Mouse (Mus musculus) gastrocnemius, adult 18-20 months (tissue): ENCODE data around the gene Cabp2. TPM values are rescaled to one million over a fixed set of nuclear protein-coding genes. Genes with fewer than 3 reads are reported as not detected.
A peak's percentile ranks its signal among the peaks of the same experiment; 100 is the strongest.
"Not testable (repeated sequence)": the region's sequence is repeated elsewhere in the genome, so short reads cannot be mapped to it uniquely, and the experiment has no call there.

Experiments
- DNase-seq: peaks from one replicate; pipeline ENCODE4 v3.0.0; 2021; ENCODE audit warnings: low spot score
- total RNA-seq, 2 experiments: library from RNA; stranded (reverse); gene quantifications; 2 replicates each; pipeline ENCODE4 v1.2.3; 2021

The Cabp2 gene
- total RNA-seq, 2 experiments from 2014 or later, result not detected

- no peak for DNase-seq
Measured at GRCm38 (mm10) chr19:4100718-4101261, 19.4 kb downstream of the Cabp2 start.

DNA sequence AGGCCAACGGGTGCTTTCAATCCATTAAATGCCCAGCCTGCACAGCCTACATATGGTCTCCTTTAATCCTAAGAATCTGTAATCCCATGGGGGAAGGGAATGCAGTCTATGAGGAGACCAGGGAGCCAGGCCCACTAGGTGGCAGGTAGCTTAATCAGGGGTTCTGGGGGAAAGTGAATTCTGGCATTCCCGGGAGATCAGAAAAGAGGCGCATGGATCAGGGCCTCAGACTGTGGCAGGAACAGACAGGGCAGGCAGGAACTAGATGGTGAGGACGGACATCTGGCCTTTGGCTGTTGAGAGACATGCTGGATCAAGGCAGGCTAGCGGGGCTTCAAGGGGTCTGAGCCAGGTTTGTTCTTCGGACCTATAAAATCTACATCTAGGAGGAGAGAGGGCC lies 20.1 kb downstream of the Cabp2 start:
- no peak for DNase-seq

DNA sequence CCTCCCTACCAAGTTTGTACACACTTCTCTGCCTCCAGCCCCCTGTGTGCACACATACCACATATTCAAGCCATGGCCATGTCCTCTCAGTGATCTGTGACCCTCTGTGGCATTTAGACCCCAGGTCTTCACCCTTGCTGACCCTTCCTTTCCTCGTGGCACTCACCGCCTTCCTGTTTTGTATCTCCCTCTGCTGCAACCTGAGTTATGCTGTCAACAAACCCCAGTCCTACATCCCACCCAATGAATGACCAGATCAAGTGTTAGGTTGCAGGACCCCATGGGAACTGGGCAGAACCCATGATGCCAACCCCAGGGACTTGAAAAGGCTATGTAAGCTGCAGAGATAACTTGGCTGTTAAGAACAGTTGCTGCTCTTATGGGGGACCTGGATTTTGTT lies 20.7 kb downstream of the Cabp2 start:
- no peak for DNase-seq

GRCm38 (mm10) chr19:4102626-4103025 lies 21.2 kb downstream of the Cabp2 start:
- no peak for DNase-seq

DNA sequence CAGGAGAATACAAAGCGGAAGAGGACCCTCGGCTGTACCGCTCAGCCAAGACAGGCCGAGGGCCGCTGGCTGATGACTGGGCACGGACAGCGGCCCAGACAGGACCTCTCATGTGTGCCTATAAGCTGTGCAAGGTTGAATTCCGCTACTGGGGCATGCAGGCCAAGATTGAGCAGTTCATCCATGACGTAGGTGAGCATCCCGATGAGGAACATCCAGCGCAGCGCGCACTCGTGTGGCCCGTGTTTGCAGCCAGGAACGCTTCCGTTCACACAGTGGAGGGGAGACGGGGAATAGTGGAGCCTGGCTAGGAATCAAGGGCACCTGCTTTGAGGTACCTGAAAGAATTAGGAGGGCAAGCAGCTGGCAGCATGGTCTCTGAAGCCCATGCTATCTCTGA lies 21.9 kb downstream of the Cabp2 start:
- no peak for DNase-seq

- DNase-seq, result no peak
Measured at GRCm38 (mm10) chr19:4103792-4104191, 22.4 kb downstream of the Cabp2 start.

- no peak for DNase-seq
Measured at GRCm38 (mm10) chr19:4104675-4105194, 23.4 kb downstream of the Cabp2 start.

- DNase-seq, result no peak
Measured at GRCm38 (mm10) chr19:4106654-4107053, 25.3 kb downstream of the Cabp2 start.

- DNase-seq, result no peak
Measured at GRCm38 (mm10) chr19:4108535-4108934, 27.2 kb downstream of the Cabp2 start.

DNA sequence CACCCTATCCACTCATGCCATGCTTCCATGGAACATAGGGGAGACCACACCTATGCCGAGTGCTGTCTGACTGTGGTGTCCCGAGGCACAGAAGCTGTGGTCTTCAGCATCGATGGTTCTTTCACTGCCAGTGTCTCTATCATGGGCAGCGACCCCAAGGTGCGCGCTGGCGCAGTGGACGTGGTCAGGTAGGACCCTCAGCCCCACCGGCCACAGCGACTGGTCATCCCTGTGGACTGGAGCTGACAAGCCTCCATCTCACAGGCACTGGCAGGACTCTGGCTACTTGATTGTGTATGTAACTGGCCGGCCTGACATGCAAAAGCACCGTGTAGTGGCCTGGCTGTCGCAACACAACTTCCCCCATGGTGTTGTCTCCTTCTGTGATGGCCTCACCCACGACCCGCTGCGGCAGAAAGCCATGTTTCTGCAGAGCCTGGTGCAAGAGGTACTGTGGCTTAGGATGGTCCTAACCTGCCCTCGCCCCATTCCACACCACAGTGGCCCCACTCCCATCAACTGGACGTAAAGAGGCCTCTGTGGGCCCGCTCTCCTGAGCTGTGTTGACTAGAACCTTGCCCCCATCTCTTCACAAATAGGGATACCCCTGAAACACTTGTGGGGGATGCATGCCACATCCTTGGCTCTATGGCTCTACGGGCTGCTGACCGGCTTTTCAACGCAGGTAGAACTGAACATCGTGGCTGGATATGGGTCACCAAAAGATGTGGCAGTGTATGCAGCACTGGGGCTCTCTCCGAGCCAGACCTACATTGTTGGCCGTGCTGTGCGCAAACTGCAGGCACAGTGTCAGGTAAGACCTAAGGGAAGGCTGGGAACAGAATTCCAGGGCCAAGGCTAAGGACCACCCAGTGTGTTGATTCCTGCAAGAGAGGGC lies 30.9 kb downstream of the Cabp2 start:
- DNase-seq, result no peak

DNA sequence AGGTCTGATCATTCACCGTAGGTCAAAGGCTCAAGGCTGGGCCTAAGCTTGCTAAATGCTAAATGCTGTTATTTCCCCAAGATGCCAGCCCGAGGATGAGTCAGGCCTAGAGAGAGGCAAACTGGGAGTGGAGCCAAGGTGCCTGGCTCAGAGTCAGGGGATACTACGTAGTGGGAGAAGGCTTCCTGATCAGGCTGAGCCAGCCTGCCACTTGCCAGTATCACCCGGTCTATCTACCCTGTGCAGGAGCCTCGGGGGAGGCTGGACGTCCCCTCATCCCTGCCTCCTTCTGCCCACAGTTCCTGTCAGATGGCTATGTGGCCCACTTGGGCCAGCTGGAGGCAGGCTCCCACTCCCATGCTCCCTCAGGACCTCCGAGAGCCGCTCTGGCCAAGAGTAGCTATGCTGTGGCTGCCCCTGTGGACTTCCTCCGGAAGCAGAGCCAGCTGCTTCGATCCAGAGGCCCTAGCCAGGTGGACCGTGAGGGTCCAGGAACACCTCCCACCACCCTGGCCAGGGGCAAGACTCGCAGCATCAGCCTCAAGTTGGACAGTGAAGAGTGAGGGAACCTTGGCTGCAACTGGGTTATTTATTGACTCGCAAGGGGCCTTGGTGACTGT lies 31.9 kb downstream of the Cabp2 start:
- DNase-seq, result peak; percentile 81

GRCm38 (mm10) chr19:4113806-4114230 lies 32.4 kb downstream of the Cabp2 start:
- no peak for DNase-seq

GRCm38 (mm10) chr19:4114551-4114950 lies 33.2 kb downstream of the Cabp2 start:
- no peak for DNase-seq

DNA sequence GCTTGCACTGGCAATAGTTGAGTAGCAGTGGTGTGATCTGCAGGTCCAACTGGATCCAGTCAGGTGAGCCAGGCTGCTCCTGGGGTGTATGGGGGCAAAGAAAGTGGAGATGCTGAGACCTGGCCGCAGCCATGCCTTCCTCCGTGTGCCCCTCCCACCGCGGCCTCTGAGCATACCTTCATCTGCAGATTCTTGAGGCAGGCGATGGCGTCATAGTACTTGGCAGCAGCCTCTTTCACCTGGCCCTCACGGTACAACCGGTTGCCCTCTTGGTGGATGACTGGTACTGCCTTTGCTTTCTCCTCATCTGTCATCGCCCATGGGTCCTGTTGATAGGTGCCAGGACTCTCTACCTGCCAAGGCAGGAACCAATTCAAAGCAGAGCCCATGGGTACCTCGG lies 33.8 kb downstream of the Cabp2 start:
- no peak for DNase-seq

DNA sequence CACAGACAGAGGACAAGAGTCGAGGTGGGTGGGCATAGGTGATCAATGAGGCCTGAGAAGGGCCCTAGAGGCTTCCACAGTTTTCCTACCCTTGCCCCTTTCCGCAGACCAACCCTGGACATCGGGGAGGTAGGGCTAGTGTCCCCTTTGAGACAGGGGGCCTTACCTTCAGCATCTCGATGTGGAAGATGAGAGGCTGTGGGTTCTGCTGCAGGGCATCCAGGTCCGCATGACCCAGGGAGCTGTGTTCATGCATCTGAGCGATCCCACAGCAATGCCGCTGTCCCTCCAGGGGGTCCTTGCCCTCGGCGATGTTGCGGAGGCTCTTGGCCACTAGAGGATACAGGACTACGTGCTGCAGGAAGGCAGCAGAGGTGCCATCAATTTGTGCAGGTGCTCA lies 34.4 kb downstream of the Cabp2 start:
- no peak for DNase-seq

DNA sequence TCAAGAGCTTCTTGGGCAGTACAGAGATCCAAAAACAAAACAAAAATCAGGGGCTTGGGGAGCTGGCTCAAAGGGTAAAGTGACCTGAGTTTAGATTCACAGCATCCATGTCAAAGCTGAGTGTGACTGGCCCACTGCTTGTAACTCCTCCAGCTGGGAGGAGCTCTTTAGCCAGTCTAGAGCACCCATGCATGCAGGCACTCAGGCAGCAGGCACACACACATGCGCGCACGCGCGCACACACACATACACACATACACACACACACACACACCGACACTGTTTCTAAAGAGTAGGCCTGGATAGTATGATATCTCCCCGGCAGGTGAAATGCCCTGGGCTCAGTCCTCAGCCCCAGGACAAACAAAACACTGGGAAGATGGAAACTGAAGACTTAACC lies 35.6 kb downstream of the Cabp2 start:
- no peak for DNase-seq

DNA sequence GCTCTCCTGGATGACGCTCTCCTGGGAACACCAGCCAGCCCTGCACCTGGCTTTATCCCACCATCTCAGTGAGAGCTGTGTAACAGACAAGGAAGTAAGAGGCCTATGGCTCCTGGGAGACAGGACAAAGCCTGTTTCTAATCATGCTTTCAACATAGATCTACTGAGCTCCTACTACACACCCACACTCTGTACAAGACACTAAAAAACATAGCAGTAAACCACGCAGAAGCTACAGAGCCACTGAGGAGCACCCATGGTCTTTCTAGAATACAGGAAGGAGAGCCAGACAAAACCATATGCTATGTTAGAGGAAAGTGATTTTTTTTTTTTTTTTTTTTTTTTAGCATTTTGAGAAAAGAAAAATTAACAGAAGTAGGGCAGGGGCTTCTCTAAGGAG lies 37.0 kb downstream of the Cabp2 start:
- DNase-seq, result no peak

DNA sequence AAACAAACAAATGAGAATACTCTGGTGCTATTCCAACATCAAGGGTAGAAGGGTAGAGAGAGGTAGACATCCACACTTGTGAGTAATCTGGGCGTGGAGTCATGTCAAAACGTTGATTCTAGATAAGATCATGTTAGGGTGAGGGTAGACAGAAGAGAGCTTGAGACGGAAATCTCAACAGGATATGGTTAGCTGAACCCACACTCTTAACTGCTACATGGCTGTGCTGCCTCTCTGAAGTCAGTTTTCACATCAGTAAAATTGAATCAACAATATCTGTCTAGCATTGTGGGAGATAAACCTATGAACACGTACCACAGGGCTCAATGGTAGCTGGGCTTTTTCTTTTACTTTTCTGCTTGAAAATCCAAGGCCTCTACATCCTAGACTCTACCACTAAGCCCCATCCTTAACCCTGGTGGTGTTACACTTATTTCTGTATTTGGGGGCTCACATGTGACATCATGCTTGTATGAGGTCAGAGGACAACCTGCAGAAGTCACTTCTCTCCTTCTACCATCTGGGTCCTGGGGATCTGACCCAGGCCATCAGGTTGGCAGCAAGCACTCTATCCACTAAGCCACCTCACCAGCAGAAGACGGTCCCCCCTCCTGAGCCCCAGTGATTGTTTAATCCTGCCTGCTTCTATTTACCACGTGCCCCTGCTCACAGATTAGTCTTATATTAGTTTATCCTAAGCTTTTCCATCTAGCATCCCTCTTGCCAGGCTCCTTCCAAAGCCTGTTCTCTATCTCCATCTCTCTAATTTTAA lies 38.5 kb downstream of the Cabp2 start:
- no peak for DNase-seq

DNA sequence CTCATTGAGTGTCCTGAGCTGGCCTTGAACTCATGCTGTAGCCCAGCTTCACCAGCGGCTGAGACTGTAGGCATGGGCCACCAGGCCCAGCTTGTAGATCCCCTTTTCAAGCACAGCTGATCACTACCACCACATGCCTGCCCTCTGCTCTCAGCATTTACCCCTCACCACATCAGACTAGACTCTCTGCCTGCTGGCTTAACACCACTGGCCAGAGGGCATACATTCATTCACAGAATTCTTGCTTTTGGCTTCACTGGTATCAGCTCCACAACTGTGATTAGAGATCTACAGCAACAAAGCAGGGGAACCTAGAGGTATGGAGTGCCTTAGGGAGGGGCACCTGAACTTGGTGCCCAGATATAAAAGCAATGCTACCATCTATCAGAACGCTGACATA lies 39.1 kb downstream of the Cabp2 start:
- no peak for DNase-seq

DNA sequence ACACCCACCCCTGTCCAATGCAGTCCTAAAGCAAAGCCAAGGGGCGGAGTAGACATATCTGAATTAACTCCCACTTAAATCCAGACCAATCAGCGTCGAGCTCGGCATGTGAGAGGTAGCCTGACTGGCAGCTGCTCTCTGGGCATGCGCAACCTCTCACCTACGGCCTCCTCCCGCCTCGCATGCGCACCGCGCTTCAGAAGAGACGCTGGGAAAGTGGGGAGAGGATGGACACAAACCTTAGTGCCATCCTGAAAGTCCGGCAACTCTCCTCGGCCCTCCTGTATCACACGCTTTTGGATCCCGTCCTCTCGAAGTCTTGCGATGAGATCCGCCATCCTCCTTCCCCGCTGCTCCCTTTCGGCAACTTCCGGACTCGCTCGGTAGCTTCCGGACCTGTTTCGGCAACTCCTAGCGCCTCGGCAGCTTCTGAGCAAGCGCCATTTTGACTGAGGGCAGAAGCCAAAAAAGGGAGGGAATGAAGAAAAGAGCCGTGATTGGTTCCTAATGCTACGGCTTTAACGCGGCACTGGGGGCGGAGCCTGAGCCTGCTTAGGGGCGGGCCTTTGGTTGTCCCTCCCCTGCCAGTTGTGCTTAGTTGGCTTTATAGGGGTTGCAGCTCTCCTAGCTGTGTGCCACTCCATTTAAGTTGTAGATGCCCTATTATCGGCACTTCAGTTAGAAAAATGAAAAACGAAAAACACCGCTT lies 39.9 kb downstream of the Cabp2 start:
- peak; percentile 99 for DNase-seq

DNA sequence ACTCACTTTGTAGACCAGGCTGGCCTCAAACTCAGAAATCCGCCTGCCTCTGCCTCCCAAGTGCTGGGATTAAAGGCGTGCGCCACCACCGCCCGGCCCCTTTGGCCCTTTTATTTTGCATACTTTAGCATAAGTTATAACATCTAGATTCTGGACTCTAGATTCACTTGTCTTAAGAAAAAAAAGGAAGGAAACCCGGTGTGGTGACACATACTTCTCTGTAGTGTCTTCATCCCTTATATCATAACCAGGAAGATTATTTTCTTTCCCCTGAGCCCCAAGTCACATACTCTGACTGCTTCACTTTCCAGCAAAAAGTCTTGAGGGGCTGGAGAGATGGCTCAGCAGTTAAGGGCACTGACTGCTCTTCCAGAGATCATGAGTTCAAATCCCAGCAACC lies 40.5 kb downstream of the Cabp2 start:
- DNase-seq, result not testable (repeated sequence)
